In the genomic region with DNA sequence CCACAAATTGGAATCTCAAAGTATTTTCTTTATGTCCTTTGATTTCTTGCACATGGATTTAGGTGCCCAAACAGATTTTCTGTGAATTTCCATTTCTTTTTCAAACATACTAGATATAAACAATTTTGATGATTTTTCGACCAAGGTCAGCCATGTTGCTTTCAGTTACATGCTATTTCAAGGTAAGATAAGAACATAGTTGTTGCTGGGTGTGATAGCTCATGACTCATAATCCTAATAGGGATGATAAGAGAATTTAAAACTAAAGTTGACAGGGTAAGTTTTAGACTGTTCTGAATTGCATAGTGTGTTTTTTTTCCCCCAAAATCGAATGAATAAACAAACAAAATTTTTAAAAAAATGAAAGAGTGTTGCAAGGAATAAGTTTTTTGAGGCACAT, we compare ENCODE assay signal across 16 mouse cellular contexts.
"Had no signal": no experiment of that assay in that cellular context is flagged by ENCODE, and none has a peak within 500 bp of the region (broad histone marks: within the 10 kb centered on the region; RNA-seq: fewer than 3 reads in every experiment).

No protein-coding gene starts in this region.

- H3K9ac ChIP-seq: neural tube, embryonic 13.5 days; neural tube, embryonic 15.5 days; stomach, embryonic 15.5 days had no signal

- H3K9me3 ChIP-seq: neural tube, embryonic 13.5 days; neural tube, embryonic 15.5 days; stomach, embryonic 15.5 days had no signal

- H3K27me3 ChIP-seq: neural tube, embryonic 13.5 days; neural tube, embryonic 15.5 days; stomach, embryonic 15.5 days had no signal

- H3K27ac ChIP-seq: neural tube, embryonic 13.5 days; neural tube, embryonic 15.5 days; stomach, embryonic 15.5 days; stomach, postnatal 0 days had no signal

- DNase-seq: retina, postnatal 1 day; right cerebral cortex, adult 18-20 months; right cerebral cortex, postnatal 14 days; right cerebral cortex, postnatal 25 days; right cerebral cortex, postnatal 4 days; spleen, adult 18-20 months; thymus, adult 18-20 months; thymus, adult 2 months; thymus, postnatal 14 days; thymus, postnatal 25 days; thymus, postnatal 36 days; thymus, postnatal 4 days had no signal

- H3K4me3 ChIP-seq: neural tube, embryonic 13.5 days; neural tube, embryonic 15.5 days; stomach, embryonic 15.5 days had no signal

- H3K36me3 ChIP-seq: neural tube, embryonic 13.5 days; neural tube, embryonic 15.5 days; stomach, embryonic 15.5 days had no signal

- H3K4me1 ChIP-seq: neural tube, embryonic 13.5 days; neural tube, embryonic 15.5 days; stomach, embryonic 15.5 days had no signal

- H3K4me2 ChIP-seq: neural tube, embryonic 13.5 days; neural tube, embryonic 15.5 days; stomach, embryonic 15.5 days had no signal
